Mouse (Mus musculus) frontal cortex, adult 2 months (tissue): Measurements from ENCODE around the gene Aqp8. TPM values are rescaled to one million over a fixed set of nuclear protein-coding genes. Genes with fewer than 3 reads are reported as not detected.

ENCODE experiments used
- DNase-seq, 2 experiments: peaks; one replicate each; pipeline ENCODE4 v3.0.0; 2022; ENCODE audit warnings: low spot score in 1 of 2; ENCODE audit errors: extremely low spot score in 1 of 2
- polyA plus RNA-seq: library from polyadenylated mRNA; depleted of rRNA; stranded (reverse); fragments of >200 nt; gene quantifications from 2 replicates; pipeline ENCODE4 v1.2.3, GENCODE M21; 2012; rRNA removed

Gene Aqp8
- polyA plus RNA-seq, 1 experiment, result not detected

DNA sequence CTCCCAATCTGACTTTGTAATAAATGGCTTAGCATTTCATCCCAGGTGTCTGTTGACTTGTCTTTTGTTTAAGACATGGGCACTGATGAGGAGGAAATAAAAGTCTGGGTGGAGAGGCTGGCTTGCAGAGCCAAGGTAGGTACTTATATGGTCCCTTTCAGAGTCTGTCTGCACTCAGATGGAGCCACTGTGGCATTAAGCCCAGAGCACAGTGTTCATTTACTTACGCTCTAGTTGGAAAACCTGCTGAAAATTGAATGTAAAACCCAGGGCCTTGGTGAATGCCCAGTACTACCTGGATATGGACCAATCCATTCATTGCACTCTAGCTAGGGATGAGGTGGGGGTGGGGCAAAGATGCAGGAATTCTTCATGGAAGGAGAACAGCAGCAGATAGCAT lies 5.9 kb downstream of the Aqp8 start:
- no peak for DNase-seq

DNA sequence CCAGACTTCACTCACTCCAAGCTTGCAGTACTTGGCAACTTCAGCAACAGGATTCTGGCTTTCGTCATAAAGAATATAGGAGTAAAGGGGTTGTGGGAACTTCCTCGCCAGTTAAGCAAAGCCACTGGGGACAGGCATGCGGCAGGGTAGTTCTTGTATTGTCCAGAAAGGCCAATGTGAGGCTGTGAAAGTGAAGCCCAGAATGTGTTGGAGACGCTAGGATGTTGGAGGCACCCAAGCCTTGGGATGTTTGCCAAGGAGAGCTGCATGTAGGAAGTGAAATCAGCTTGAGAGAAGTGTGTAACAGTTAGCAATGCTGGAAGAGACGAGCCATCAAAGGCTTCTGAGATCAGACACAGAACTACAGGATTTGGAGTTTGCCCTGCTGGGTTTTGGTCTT lies 25.6 kb downstream of the Aqp8 start:
- DNase-seq, result peak; percentile 46 to 75

DNA sequence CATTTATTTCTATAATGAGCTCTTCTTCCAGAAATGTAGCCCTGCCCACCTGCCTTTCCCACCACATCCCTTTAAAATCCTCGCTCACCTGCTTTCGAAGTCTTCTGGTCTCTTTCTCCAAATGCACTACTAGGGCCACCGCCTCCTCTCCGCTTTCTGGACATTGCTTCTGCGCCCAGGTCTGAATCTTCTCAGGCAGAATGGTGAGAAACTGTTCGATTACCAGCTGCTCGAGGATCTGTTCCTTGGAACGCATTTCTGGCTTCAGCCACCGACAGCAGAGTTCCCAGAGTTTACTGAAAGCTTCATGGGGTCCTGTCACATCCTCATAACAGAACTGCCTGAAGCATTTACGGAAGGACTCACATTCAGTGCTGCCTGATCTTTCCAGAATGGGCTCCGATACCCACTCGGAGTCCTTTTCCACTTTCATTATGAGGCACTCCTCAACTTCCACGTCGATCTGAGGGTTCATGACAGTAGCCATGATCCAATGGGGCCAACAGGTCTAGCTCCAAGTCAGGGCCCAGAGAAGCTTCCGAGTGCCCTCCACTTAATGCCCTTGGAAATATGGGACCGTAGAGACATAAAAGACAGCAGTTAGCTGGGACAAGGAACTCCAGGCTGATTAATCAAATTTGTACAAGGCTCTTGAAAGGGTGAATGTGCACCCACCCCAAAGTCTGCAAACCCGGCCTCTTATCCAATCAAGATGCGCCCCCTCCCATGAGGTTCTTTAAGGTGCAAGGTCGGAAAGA lies 37.6 kb downstream of the Aqp8 start:
- DNase-seq, result peak; percentile 8 to 22

DNA sequence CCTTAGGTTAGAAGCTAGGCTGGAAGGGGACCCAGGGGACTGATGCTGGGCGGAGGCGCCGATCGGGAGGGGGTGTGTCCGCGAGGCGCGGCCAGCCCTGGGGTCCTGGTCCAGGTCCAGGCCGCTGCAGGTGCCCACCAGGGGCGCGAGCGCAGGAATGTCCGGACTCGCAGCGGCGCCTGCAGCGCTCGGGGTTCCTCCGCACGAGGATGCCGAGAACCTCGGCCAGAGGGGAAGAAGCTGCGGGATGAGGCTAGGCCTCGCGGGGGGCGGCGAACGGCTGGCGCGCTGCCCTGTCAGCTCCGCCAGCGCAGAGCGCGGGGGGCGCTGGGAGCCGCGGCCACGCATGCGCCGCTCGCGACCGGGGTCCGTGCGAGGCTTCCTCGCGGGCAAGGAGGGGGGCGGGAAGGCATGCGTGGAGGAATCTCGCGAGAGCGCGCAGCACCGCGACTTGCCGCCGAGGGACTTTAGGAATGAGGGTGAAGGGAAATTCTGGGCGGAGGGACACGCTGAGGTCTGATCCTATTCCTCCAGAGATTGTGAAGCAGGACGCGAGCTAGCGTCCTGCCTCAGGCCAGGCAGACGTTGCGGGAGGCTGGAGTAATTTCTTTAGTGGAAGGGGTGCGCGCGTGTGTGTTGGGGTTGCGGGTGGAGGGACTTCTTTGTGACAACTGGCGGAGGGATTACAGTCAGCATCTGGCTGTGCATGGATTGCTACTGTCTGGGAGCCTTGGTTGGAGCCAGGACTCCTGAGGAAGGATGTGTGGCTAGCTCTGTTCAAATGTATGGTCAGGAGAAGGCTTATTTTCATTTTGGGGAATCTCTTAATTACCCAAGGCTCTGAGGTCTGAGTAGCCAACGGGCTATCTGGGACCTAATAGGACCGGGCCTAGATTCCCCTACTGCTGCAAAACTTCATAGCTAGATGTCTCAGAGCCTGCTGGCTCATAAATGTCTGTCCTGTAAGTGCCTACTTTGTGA lies 38.4 kb downstream of the Aqp8 start, which contains the start of gene Zkscan2:
Zkscan2 (minus strand) TSS at position 211 of the 981 bp plus-strand sequence.
- peak; percentile 82 to 94 for DNase-seq

DNA sequence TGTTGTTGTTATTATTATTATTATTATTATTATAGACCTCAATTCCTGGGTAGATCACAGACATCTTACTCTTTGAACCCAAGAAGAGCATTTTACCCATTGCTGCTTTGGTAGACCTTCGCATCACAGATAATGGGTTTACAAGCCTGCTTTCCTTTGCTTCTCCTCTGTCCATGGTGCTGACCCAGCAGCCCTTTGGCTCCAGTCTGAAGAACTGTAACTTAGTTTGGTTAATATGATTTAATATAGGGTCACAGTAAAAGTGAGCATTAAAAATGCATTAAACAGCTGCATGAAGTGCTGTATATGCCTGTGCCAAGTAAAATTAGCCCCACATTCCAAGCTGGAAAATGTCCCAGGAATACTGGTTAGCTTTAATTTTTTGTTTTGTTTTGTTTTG lies 41.3 kb downstream of the Aqp8 start:
- no peak for DNase-seq

DNA sequence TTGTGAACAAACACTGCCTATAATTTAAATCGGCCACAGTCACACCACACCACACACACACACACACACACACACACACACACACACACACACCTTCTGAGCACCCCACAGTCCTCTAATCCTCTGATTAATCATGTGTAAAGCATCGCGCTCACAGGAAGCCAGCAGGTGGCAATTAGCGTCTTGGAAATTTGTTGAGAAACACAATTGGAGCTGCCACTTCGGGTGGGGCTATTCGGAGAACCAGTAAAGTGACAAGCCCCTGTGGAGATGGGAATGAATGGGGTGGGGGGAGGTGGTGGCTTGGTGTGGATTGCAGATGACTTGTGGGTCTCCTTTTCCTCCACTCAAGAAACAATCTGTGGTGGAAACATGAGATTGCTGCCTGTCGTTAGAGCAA lies 45.9 kb downstream of the Aqp8 start:
- no peak for DNase-seq

Other genes with a start within 250 kb of the Aqp8 start
- gene Slc5a11, start 247.5 kb upstream of the Aqp8 start, polyA plus RNA-seq, result 1.4 and 2.8 TPM in 2 replicates
- 87.9 and 89.4 TPM in 2 replicates for gene Lcmt1, start 92.5 kb upstream of the Aqp8 start, polyA plus RNA-seq
- 16.4 and 20.4 TPM in 2 replicates for gene Arhgap17, start 92.4 kb upstream of the Aqp8 start, polyA plus RNA-seq
- gene Zkscan2, start 38.2 kb downstream of the Aqp8 start, polyA plus RNA-seq, result 20.6 and 26.1 TPM in 2 replicates